Mouse (Mus musculus) adrenal gland, adult 8-10 months (tissue): ENCODE measurements around the gene Abca15. TPM values are rescaled to one million over a fixed set of nuclear protein-coding genes. Genes with fewer than 3 reads are reported as not detected.
"Not testable (repeated sequence)": the region's sequence is repeated elsewhere in the genome, so short reads cannot be mapped to it uniquely, and the experiment has no call there.

Source experiments
- DNase-seq: peaks from one replicate; pipeline ENCODE4 v3.0.0; 2022
- total RNA-seq, 4 experiments: library from RNA; stranded (reverse); gene quantifications; 2 replicates each; pipeline ENCODE4 v1.2.4; 2022

Gene Abca15
- total RNA-seq: not detected

DNA sequence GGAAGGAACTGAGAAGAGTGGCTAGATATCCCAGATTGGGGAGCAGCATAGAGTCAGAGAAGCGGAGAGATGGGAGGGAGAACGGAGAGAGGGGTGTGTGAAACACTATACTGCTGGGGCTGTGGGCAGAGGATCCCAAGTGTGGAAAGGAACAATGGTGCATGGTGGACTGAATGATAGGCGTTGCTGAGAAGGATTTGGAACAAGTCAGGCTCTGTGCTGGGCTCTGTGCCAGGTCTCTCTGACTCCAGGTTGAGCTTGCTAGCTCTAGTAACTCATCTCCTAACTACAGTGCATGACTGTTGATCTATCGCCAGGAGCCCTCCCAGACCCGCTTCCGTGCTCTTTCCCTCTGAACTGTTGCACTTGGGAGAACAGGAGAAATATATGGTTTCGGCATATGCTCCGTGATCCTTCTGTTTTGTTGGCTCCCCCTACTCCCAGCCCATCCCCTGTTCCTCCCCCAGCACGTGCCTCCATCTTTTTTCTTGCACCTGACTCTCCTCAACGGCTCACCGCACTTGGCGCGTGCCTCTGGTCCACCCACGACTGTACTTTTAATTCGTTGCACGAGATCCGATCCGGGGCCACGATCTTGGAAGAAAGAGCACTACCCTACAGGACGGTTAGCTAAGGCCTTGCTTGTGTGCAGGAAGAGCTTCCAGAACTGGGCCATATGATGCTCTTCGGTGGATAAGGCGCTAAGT lies at the start of gene Abca15:
Abca15 (plus strand) TSS at position 584 of the 707 bp plus-strand sequence.
- DNase-seq: no peak

- DNase-seq: peak; percentile 17
These were observed 43.2 kb upstream of the Abca15 start for GRCm38 (mm10) chr7:120285286-120285685.

- DNase-seq: no peak
These were observed 12.4 kb upstream of the Abca15 start for GRCm38 (mm10) chr7:120316086-120316485.

DNA sequence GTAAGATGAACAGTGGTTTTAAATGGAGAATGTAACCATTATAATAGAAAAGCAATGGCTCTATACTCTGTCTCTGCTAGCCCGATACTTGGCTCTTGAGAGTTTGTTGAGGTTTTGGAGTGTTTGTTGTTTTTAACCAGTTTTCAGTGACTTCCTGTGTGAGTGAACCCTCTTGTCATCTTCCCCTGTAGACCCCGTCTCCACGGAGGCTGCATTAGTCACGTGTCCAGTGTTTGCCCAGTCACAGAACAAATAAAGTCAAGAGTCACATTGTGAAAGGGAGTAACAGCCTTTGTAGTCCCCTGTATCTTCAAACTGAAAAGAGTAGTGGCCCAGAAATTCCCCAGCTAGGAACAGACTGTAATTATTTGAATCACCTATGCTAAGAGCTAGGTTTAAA lies 5.5 kb upstream of the Abca15 start:
- no peak for DNase-seq

DNA sequence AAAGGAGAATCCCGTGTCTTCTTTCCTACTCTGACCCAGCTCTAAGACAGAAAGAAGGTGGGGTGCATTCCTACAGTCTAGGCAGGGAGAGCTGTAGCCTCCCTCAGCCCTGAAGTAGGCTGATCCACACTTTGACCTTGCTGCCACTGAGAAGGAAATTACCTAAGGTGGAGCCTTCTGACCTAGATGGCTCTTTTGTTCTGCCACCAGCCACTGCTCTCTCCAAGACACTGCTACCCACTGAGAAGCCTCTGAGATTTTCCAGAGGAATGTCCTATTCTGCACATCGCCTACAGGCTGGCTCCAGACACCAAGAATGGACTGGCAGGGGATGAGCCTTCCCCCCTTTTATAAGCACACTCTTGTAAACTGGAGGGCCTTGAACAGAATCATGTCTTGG lies 2.6 kb upstream of the Abca15 start:
- DNase-seq: not testable (repeated sequence)

DNA sequence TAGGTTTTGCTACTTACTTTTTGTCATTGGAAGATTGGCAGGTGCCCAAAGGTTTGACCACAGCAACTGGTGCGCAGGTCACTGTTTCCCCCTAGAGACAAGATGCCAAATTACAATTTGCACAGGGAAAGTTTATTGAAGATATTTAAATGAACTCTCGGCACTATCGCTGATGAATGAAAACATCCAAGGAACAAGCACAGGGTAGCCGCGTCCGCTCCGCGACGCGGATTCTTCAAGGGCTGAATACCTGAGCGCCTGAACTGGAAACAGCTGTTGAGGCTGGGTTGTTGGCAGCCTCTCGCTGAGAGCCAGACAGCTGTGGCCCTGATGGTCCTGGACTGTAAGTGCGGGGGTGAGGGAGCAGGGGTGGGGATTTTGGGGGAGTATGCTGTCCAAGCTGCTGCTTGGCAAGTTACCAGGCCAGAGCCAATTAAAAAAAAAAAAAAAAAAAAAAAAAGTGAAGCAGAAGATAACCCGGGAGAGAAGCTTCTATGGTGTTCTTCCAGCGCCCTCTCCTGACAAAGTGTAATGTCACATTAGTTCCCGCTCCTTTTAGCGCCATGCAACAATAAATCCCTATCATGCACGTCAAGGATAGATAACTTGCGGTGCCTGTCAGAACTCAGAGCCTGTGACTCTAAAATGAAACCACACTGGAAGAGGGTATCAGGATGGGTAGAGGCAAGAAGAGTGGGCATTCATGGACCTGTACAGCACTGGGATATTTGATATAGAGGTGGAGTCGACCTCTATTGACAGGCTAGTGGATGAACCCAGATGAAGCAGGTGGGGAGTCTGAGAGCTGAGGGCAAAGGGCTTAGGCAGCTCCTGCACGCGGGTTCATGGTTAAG lies 1.0 kb upstream of the Abca15 start:
- no peak for DNase-seq

DNA sequence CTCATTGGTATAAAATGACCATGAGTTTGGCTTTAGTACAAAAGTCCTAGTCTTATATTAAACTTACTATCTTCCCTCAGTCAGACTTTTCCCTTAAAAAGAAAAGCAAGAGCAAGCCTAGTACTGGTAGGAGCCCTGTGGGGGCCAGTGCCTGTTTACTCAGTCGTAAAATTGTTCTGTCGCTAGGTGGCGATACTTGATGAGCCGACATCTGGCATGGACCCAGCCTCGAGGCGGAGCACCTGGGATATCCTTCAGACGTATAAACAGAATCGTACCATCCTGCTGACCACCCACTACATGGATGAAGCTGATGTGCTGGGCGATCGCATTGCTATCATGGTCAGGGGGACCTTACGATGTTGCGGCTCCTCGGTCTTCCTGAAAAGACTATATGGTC lies 32.7 kb downstream of the Abca15 start:
- no peak for DNase-seq

- no peak for DNase-seq
These were observed 81.0 kb downstream of the Abca15 start, which contains the start of gene Abca16 for GRCm38 (mm10) chr7:120409447-120409846. Abca16 (plus strand) TSS chr7:120409647.

DNA sequence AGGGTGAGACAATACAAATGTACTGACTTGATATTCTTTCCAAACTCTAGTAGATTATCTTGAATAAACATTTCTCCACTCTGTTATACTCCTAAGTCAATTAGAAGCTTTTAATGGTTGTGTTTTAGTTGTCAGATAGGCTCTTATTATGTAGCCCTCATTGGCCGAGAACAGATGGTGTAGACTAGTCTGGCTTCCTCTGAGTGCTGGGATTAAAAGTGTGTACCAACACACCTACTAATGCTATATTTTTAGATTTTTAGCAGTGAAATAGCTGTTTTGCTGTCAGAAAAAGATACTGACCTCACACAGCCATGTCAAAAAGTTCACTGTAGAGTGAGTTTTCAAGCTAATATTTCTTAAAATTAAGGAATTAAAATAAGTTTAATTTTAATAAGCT lies 83.9 kb downstream of the Abca15 start:
- no peak for DNase-seq

DNA sequence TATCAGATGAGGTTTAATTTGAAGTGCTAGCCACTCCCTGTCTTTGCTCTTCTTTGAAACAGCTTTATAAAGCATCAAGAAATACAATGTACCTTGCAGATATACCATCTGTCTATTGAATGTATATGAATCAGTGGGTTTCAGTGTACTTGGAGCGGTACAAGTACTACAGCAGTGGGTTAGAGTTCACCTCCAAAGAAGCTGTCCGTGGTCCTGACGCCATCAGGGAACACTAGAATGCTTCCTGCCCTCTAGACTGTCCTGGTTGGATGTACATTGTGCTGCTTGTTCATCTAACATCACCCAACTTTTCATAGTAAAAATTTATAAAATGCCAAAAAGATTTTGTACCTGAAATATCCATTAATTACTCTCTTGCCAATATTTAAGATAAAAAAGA lies 98.2 kb downstream of the Abca15 start:
- no peak for DNase-seq

- no peak for DNase-seq
These were observed 103.0 kb downstream of the Abca15 start for GRCm38 (mm10) chr7:120431464-120431863.

Other genes with a start within 250 kb of the Abca15 start
- gene Dnah3, start 233.4 kb upstream of the Abca15 start, total RNA-seq: under 1 TPM in 3 of 4 experiments, not detected in 1; 0.06 to 0.11 (median 0.06) TPM
- gene Tmem159, start 226.3 kb upstream of the Abca15 start, total RNA-seq: 100 to 1,000 TPM in 3 of 4 experiments, 10 to 100 TPM in 1; 95.7 to 156 (median 129) TPM
- gene Zp2, start 183.4 kb upstream of the Abca15 start, total RNA-seq: not detected
- gene Anks4b, start 154.8 kb upstream of the Abca15 start, total RNA-seq: under 1 TPM; 0.07 to 0.49 (median 0.37) TPM
- 1 to 10 TPM in 3 of 4 experiments, under 1 TPM in 1; 0.70 to 9.0 (median 4.9) TPM for gene Crym, start 126.6 kb upstream of the Abca15 start, total RNA-seq
- under 1 TPM in 1 of 4 experiments, not detected in 3; 0.08 TPM for gene Abca14, start 124.7 kb upstream of the Abca15 start, total RNA-seq
- gene Abca16, start 81.0 kb downstream of the Abca15 start, total RNA-seq: not detected